ENCODE assay signal across 22 mouse cellular contexts in genomic region chr8:58217885-58218284, GRCm38 (mm10).
DNase-seq lines count a peak whose midpoint lies in the region; ATAC-seq and TF ChIP-seq lines count a peak whose summit lies in the region.
"Had no signal": no experiment of that assay in that cellular context is flagged by ENCODE, and none has a peak within 500 bp of the region (broad histone marks: within the 10 kb centered on the region; RNA-seq: fewer than 3 reads in every experiment).

No protein-coding gene starts in this region.

- H3K9ac ChIP-seq in hindbrain, embryonic 13.5 days, result no peak overlapping the region
- H3K9ac ChIP-seq in hindbrain, embryonic 12.5 days, result no peak overlapping the region
- no peak overlapping the region for H3K9ac ChIP-seq in lung, embryonic 14.5 days
- H3K9ac ChIP-seq: embryonic facial prominence, embryonic 15.5 days; heart, embryonic 12.5 days had no signal

- peak; percentile 9 for DNase-seq in embryo, embryonic 10 days (ENCODE audit: low spot score)
- no peak for DNase-seq in embryo, embryonic 11 days
- DNase-seq in lung, embryonic 14.5 days, result peak; percentile 5
- DNase-seq in lung, postnatal 4 days, result no peak
- peak; percentile 76 for DNase-seq in retina, embryonic 14.5 days (ENCODE audit: low spot score)
- DNase-seq in kidney, postnatal 4 days, result no peak
- DNase-seq: adrenal gland, postnatal 14 days; cerebellum, adult 18-20 months; cerebellum, adult 9-11 months; gastrocnemius, adult 2 months; gastrocnemius, postnatal 25 days; heart, postnatal 36 days; kidney, adult 8-10 months had no signal

- H3K27me3 ChIP-seq in hindbrain, embryonic 13.5 days, result no peaks in the 10 kb centered on the region
- H3K27me3 ChIP-seq in hindbrain, embryonic 12.5 days, result no peaks in the 10 kb centered on the region
- no peaks in the 10 kb centered on the region for H3K27me3 ChIP-seq in lung, embryonic 14.5 days (ENCODE audit: insufficient read depth, low read length)
- H3K27me3 ChIP-seq: embryonic facial prominence, embryonic 15.5 days; heart, embryonic 12.5 days had no signal

- no peak overlapping the region for H3K4me3 ChIP-seq in hindbrain, embryonic 13.5 days
- no peak overlapping the region for H3K4me3 ChIP-seq in hindbrain, embryonic 12.5 days
- no peak overlapping the region for H3K4me3 ChIP-seq in lung, embryonic 14.5 days (ENCODE audit: low read depth, low read length)
- H3K4me3 ChIP-seq: embryonic facial prominence, embryonic 15.5 days; erythroblast, embryonic 14.5 days; forebrain, embryonic 10.5 days; gastrocnemius, adult 2 months; heart, embryonic 12.5 days had no signal

- 0 out of 2 replicates have a peak, but pooled peaks cover 6% of the 10 kb centered on the region for H3K4me1 ChIP-seq in hindbrain, embryonic 13.5 days (replicated peaks)
- no peaks in the 10 kb centered on the region for H3K4me1 ChIP-seq in hindbrain, embryonic 12.5 days
- H3K4me1 ChIP-seq in lung, embryonic 14.5 days (ENCODE audit: insufficient read depth), result no peaks in the 10 kb centered on the region
- H3K4me1 ChIP-seq: embryonic facial prominence, embryonic 15.5 days; forebrain, embryonic 10.5 days; heart, embryonic 12.5 days had no signal

- TF ChIP-seq CTCF in lung, embryonic 14.5 days (IDR thresholded peaks at IDR 0.05; ENCODE audit: low read depth), result no peak

- no peak overlapping the region for H3K27ac ChIP-seq in hindbrain, embryonic 13.5 days
- no peak overlapping the region for H3K27ac ChIP-seq in hindbrain, embryonic 12.5 days
- H3K27ac ChIP-seq in lung, embryonic 14.5 days (ENCODE audit: low read depth), result no peak overlapping the region
- H3K27ac ChIP-seq: embryonic facial prominence, embryonic 15.5 days; forebrain, embryonic 10.5 days; gastrocnemius, adult 2 months had no signal

- ATAC-seq in hindbrain, embryonic 13.5 days (ENCODE audit: low FRiP score), result no peak
- ATAC-seq in hindbrain, embryonic 12.5 days (ENCODE audit: low FRiP score), result no peak
- ATAC-seq in lung, embryonic 14.5 days (ENCODE audit: insufficient read depth), result no peak
- ATAC-seq: activated CD4-positive, CD25-positive, alpha-beta regulatory T cell, adult 4 months; intestine, postnatal 0 days; Patski had no signal

- 62% methylated on average over 8 of the region's 8 CpGs for WGBS in hindbrain, embryonic 13.5 days
- 72% methylated on average over 8 of the region's 8 CpGs for WGBS in hindbrain, embryonic 12.5 days
- WGBS in lung, embryonic 14.5 days, result 39% methylated on average over 8 of the region's 8 CpGs

- no peaks in the 10 kb centered on the region for H3K9me3 ChIP-seq in hindbrain, embryonic 13.5 days
- H3K9me3 ChIP-seq in hindbrain, embryonic 12.5 days (replicated peaks), result no peaks in the 10 kb centered on the region
- H3K9me3 ChIP-seq in lung, embryonic 14.5 days (ENCODE audit: low read depth, low read length), result no peaks in the 10 kb centered on the region
- H3K9me3 ChIP-seq: embryonic facial prominence, embryonic 15.5 days; forebrain, embryonic 10.5 days; heart, embryonic 12.5 days had no signal

- 0 out of 2 replicates have a peak overlapping the region, but pooled peaks have one; percentile 6 for H3K4me2 ChIP-seq in hindbrain, embryonic 13.5 days
- no peak overlapping the region for H3K4me2 ChIP-seq in hindbrain, embryonic 12.5 days (replicated peaks)
- no peak overlapping the region for H3K4me2 ChIP-seq in lung, embryonic 14.5 days
- H3K4me2 ChIP-seq: embryonic facial prominence, embryonic 15.5 days; heart, embryonic 12.5 days had no signal

- no peaks in the 10 kb centered on the region for H3K36me3 ChIP-seq in hindbrain, embryonic 13.5 days
- H3K36me3 ChIP-seq in hindbrain, embryonic 12.5 days, result no peaks in the 10 kb centered on the region
- H3K36me3 ChIP-seq in lung, embryonic 14.5 days (ENCODE audit: insufficient read depth), result no peaks in the 10 kb centered on the region
- H3K36me3 ChIP-seq: embryonic facial prominence, embryonic 15.5 days; forebrain, embryonic 10.5 days; heart, embryonic 12.5 days had no signal

Comparison
In these comparisons a context has a peak if more than half of its experiments do, and no peak if none do; other contexts are left out.
1. DNase-seq: peak in embryo, embryonic 10 days (single experiment), lung, embryonic 14.5 days (single experiment) and retina, embryonic 14.5 days (single experiment); none in embryo, embryonic 11 days (single experiment), lung, postnatal 4 days (0 of 2) and kidney, postnatal 4 days (0 of 2).